Mouse (Mus musculus): Measurements from ENCODE around the gene Armc10.

DNA sequence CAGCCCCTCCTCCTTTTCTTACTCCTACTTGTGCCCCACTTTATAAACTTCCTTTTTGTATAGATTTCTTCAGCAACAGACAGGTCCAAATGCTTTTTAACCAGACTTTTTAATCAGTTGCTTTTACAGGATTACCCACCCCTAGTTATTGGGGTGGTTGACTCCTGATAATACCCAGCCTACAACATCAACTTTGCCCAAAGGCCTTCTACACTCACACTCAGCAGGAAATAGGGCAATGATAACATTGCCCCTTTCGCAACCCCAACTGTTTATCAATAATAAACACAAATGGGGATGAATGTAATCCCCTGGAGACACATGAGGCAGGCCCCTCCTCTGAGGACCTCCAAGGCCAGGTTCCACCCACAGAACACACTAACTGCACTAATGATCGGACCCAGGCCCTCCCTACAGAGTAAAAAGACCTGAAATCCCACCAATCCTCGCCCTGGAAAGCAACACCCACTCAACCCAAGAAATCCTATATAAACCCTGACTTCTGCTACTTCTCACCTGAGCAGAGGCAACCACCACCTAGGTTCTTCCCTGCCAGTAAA lies 29.1 kb upstream of the Armc10 start:
- TF ChIP-seq POLR2A (IDR thresholded peaks at IDR 0.05; ENCODE audit: insufficient read depth, low read length): no peak
- TF ChIP-seq CTCF (IDR thresholded peaks at IDR 0.05; ENCODE audit: low read depth, low read length): no peak

Data from ES-Bruce4 (cell line).